Mouse (Mus musculus) c-Kit-positive CD71-positive TER-119-negative erythroid progenitor cells, embryonic 14.5 days (primary cell): ENCODE data around the gene Invs.
A peak's percentile ranks its signal among the peaks of the same experiment; 100 is the strongest.

ENCODE experiments used
- DNase-seq: peaks from one replicate; pipeline ENCODE4 v3.0.0-alpha.2; 2013; ENCODE audit warnings: low read depth

Invs gene

GRCm38 (mm10) chr4:48458436-48458835 is 178.9 kb downstream of the Invs start:
- DNase-seq, result no peak

GRCm38 (mm10) chr4:48461060-48461459 is 181.5 kb downstream of the Invs start:
- no peak for DNase-seq

- no peak for DNase-seq
Observed at GRCm38 (mm10) chr4:48470977-48471376, 191.4 kb downstream of the Invs start.

GRCm38 (mm10) chr4:48472052-48472791 is 192.7 kb downstream of the Invs start:
- DNase-seq, result no peak

GRCm38 (mm10) chr4:48472792-48473650 is 193.5 kb downstream of the Invs start, which contains the start of gene Tex10:
TSS of gene Tex10 (minus strand) at chr4:48473459.
- DNase-seq, result peak; percentile 74

GRCm38 (mm10) chr4:48473651-48474011 is 194.1 kb downstream of the Invs start:
- DNase-seq, result no peak

GRCm38 (mm10) chr4:48481287-48481686 is 201.7 kb downstream of the Invs start:
- no peak for DNase-seq
